Mouse (Mus musculus) testis, adult 2 months (tissue): Measurements from ENCODE around the gene Psmg3.

Experiments used
- CTCF ChIP-seq: fragments of 200-500 bp; IDR thresholded peaks from 2 replicates; pipeline ENCODE4 v1.5.1; 2012; ENCODE audit warnings: low read depth, mild to moderate bottlenecking, inconsistent platforms, low read length, moderate library complexity; ENCODE audit not compliant: control insufficient read depth, insufficient read depth, insufficient replicate concordance
- POLR2A ChIP-seq: fragments of 200-500 bp; IDR thresholded peaks from 2 replicates; pipeline ENCODE4 v1.6.1; 2012; ENCODE audit warnings: low read depth, mild to moderate bottlenecking, inconsistent platforms, low read length, moderate library complexity; ENCODE audit not compliant: control insufficient read depth

DNA sequence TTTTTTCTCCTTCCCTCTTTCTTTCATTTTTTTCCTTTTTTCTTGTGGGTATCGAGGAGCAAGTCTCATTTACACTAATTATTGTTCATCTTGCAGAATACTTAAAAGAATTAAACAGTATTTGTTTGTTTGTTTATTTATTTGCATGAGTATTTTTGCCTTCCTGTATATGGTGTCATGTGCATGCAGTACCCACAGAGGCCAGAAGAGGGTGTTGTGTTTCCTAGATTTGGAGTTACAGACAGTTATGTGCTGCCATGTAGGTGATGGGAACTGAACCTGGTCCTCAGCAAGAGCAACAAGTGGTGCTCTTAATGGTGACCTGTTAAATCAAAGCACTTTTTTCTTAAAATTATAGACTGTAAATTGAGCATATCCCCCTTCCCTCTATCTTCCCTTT lies 908 bp upstream of the Psmg3 start:
- no peak for TF ChIP-seq CTCF
- no peak for TF ChIP-seq POLR2A
